Mouse (Mus musculus): ENCODE data around the gene AY761185. TPM values are rescaled to one million over a fixed set of nuclear protein-coding genes. Genes with fewer than 3 reads are reported as not detected.
"Not testable (repeated sequence)": the region's sequence is repeated elsewhere in the genome, so short reads cannot be mapped to it uniquely, and the experiment has no call there.

The AY761185 gene
- polyA plus RNA-seq (2016; fragmentation: Nextera tagmentation; extraction: Ambion mirVana), result not detected in 2 replicates

- H3K36me3 ChIP-seq (replicated peaks), result no peaks in the 10 kb centered on the region
- DNase-seq (ENCODE audit: low spot score), result no peak
- peaks cover 30% of the 10 kb centered on the region for H3K9me3 ChIP-seq
- H3K27ac ChIP-seq (replicated peaks), result no peak within 1 kb of the TSS
- H3K4me3 ChIP-seq, result no peak within 1 kb of the TSS
- no peaks in the 10 kb centered on the region for H3K4me1 ChIP-seq
- no peaks in the 10 kb centered on the region for H3K27me3 ChIP-seq (replicated peaks; ENCODE audit: low read depth, poor library complexity, severe bottlenecking)
- 82% methylated on average over 3 of the region's 3 CpGs for WGBS
These were observed at the start of gene AY761185 for GRCm38 (mm10) chr8:20944610-20945009. Gene AY761185, minus strand, starts transcription at chr8:20944710.

- not testable (repeated sequence) for H3K36me3 ChIP-seq (replicated peaks); DNase-seq (ENCODE audit: low spot score); H3K4me3 ChIP-seq; H3K27ac ChIP-seq (replicated peaks); H3K9me3 ChIP-seq; H3K27me3 ChIP-seq (replicated peaks; ENCODE audit: low read depth, poor library complexity, severe bottlenecking); H3K4me1 ChIP-seq
These were observed 49.5 kb upstream of the AY761185 start for GRCm38 (mm10) chr8:20994042-20994441.

- 65% methylated on average over 1 of the region's 1 CpGs for WGBS
- Histone ChIP-seq H3K9me3 (peaks cover 40% of the 10 kb centered on the region), H3K4me1 (no peaks in the 10 kb centered on the region), H3K36me3 (replicated peaks) (no peaks in the 10 kb centered on the region), H3K27ac (replicated peaks) (no peak overlapping the region), H3K4me3 (no peak overlapping the region), H3K27me3 (replicated peaks; ENCODE audit: low read depth, poor library complexity, severe bottlenecking) (no peaks in the 10 kb centered on the region)
- DNase-seq (ENCODE audit: low spot score), result no peak
These were observed 35.3 kb upstream of the AY761185 start for GRCm38 (mm10) chr8:20979846-20980245.

GRCm38 (mm10) chr8:20964531-20964930 is 20.0 kb upstream of the AY761185 start:
- no peak for DNase-seq (ENCODE audit: low spot score)
- no peak overlapping the region for H3K4me3 ChIP-seq
- H3K36me3 ChIP-seq (replicated peaks), result no peaks in the 10 kb centered on the region
- H3K4me1 ChIP-seq, result no peaks in the 10 kb centered on the region
- no peaks in the 10 kb centered on the region for H3K27me3 ChIP-seq (replicated peaks; ENCODE audit: low read depth, poor library complexity, severe bottlenecking)
- no peak overlapping the region for H3K27ac ChIP-seq (replicated peaks)
- 75% methylated on average over 2 of the region's 2 CpGs for WGBS
- peaks cover 27% of the 10 kb centered on the region for H3K9me3 ChIP-seq

- Histone ChIP-seq H3K27ac (replicated peaks) (no peak within 1 kb of the TSS), H3K36me3 (replicated peaks) (no peaks in the 10 kb centered on the region), H3K4me3 (no peak within 1 kb of the TSS), H3K27me3 (replicated peaks; ENCODE audit: low read depth, poor library complexity, severe bottlenecking) (no peaks in the 10 kb centered on the region), H3K4me1 (no peaks in the 10 kb centered on the region), H3K9me3 (peaks cover 37% of the 10 kb centered on the region)
- 80% methylated on average over 3 of the region's 3 CpGs for WGBS
- DNase-seq (ENCODE audit: low spot score), result no peak
These were observed 22.5 kb downstream of the AY761185 start, which contains the start of gene Gm6040 for GRCm38 (mm10) chr8:20921971-20922370. Gene Gm6040, minus strand, starts transcription at chr8:20922071.

- H3K4me3 ChIP-seq, result no peak overlapping the region
- WGBS, result 86% methylated on average over 1 of the region's 1 CpGs
- H3K9me3 ChIP-seq, result peaks cover 27% of the 10 kb centered on the region
These were observed 32.2 kb downstream of the AY761185 start for GRCm38 (mm10) chr8:20912288-20912687.

GRCm38 (mm10) chr8:20908256-20908655 is 36.3 kb downstream of the AY761185 start:
- peaks cover 23% of the 10 kb centered on the region for H3K9me3 ChIP-seq
- WGBS, result 78% methylated on average over 2 of the region's 2 CpGs
- no peak overlapping the region for H3K4me3 ChIP-seq
- H3K36me3 ChIP-seq (replicated peaks), result no peaks in the 10 kb centered on the region
- no peak for DNase-seq (ENCODE audit: low spot score)
- no peaks in the 10 kb centered on the region for H3K4me1 ChIP-seq
- no peak overlapping the region for H3K27ac ChIP-seq (replicated peaks)
- no peaks in the 10 kb centered on the region for H3K27me3 ChIP-seq (replicated peaks; ENCODE audit: low read depth, poor library complexity, severe bottlenecking)

More at GRCm38 (mm10) chr8:20912288-20912687, 32.2 kb downstream of the AY761185 start:
- Histone ChIP-seq H3K4me1 (no peaks in the 10 kb centered on the region), H3K27ac (replicated peaks) (no peak overlapping the region), H3K36me3 (replicated peaks) (no peaks in the 10 kb centered on the region), H3K27me3 (replicated peaks; ENCODE audit: low read depth, poor library complexity, severe bottlenecking) (no peaks in the 10 kb centered on the region)
- no peak for DNase-seq (ENCODE audit: low spot score)

GRCm38 (mm10) chr8:20907119-20907518 is 37.4 kb downstream of the AY761185 start:
- no peak for DNase-seq (ENCODE audit: low spot score)
- H3K27me3 ChIP-seq (replicated peaks; ENCODE audit: low read depth, poor library complexity, severe bottlenecking), result no peaks in the 10 kb centered on the region
- 88% methylated on average over 2 of the region's 2 CpGs for WGBS
- H3K27ac ChIP-seq (replicated peaks), result no peak overlapping the region
- H3K4me1 ChIP-seq, result no peaks in the 10 kb centered on the region
- no peaks in the 10 kb centered on the region for H3K36me3 ChIP-seq (replicated peaks)
- peaks cover 20% of the 10 kb centered on the region for H3K9me3 ChIP-seq
- H3K4me3 ChIP-seq, result no peak overlapping the region

GRCm38 (mm10) chr8:20902527-20902926 is 42.0 kb downstream of the AY761185 start, which contains the start of gene Gm15056:
Gene Gm15056, minus strand, starts transcription at chr8:20902627.
- 53% methylated on average over 2 of the region's 2 CpGs for WGBS

More at GRCm38 (mm10) chr8:20902527-20902926, 42.0 kb downstream of the AY761185 start, which contains the start of gene Gm15056:
- H3K9me3 ChIP-seq, result peaks cover 44% of the 10 kb centered on the region
- DNase-seq (ENCODE audit: low spot score), result no peak
- no peaks in the 10 kb centered on the region for H3K4me1 ChIP-seq
- no peaks in the 10 kb centered on the region for H3K27me3 ChIP-seq (replicated peaks; ENCODE audit: low read depth, poor library complexity, severe bottlenecking)
- no peaks in the 10 kb centered on the region for H3K36me3 ChIP-seq (replicated peaks)
- no peak within 1 kb of the TSS for H3K27ac ChIP-seq (replicated peaks)
- H3K4me3 ChIP-seq, result no peak within 1 kb of the TSS

Other genes starting within 250 kb of the AY761185 start
- not detected in 2 replicates for gene Defb33, start 52.0 kb downstream of the AY761185 start, polyA plus RNA-seq (2016; fragmentation: Nextera tagmentation; extraction: Ambion mirVana)
- not detected in 2 replicates for gene Gm15056, start 42.1 kb downstream of the AY761185 start, polyA plus RNA-seq (2016; fragmentation: Nextera tagmentation; extraction: Ambion mirVana)
- gene Gm6040, start 22.6 kb downstream of the AY761185 start, polyA plus RNA-seq (2016; fragmentation: Nextera tagmentation; extraction: Ambion mirVana), result not detected in 2 replicates
- not detected in 2 replicates for gene Defa21, start 80.8 kb upstream of the AY761185 start, polyA plus RNA-seq (2016; fragmentation: Nextera tagmentation; extraction: Ambion mirVana)
- not detected in 2 replicates for gene Defa23, start 110.3 kb upstream of the AY761185 start, polyA plus RNA-seq (2016; fragmentation: Nextera tagmentation; extraction: Ambion mirVana)
- gene Defa35, start 120.3 kb upstream of the AY761185 start, polyA plus RNA-seq (2016; fragmentation: Nextera tagmentation; extraction: Ambion mirVana), result not detected in 2 replicates
- not detected in 2 replicates for gene Defa25, start 139.7 kb upstream of the AY761185 start, polyA plus RNA-seq (2016; fragmentation: Nextera tagmentation; extraction: Ambion mirVana)
- not detected in 2 replicates for gene Gm14851, start 151.3 kb upstream of the AY761185 start, polyA plus RNA-seq (2016; fragmentation: Nextera tagmentation; extraction: Ambion mirVana)
- gene Defa30, start 189.9 kb upstream of the AY761185 start, polyA plus RNA-seq (2016; fragmentation: Nextera tagmentation; extraction: Ambion mirVana), result not detected in 2 replicates
- gene Defa22, start 217.6 kb upstream of the AY761185 start, polyA plus RNA-seq (2016; fragmentation: Nextera tagmentation; extraction: Ambion mirVana), result not detected in 2 replicates
- gene Defa31, start 246.9 kb upstream of the AY761185 start, polyA plus RNA-seq (2016; fragmentation: Nextera tagmentation; extraction: Ambion mirVana), result not detected in 2 replicates

Data from embryonic facial prominence, embryonic 10.5 days (tissue).